Mouse (Mus musculus): ENCODE measurements around the gene Snx30.
A peak's percentile ranks its signal among the peaks of the same experiment; 100 is the strongest.

Gene Snx30

GRCm38 (mm10) chr4:59902547-59902946, 96.9 kb downstream of the Snx30 start:
- peak; percentile 37 for DNase-seq (ENCODE audit: low read depth, low spot score)

GRCm38 (mm10) chr4:59907092-59907491, 101.5 kb downstream of the Snx30 start:
- DNase-seq (ENCODE audit: low read depth, low spot score): no peak

GRCm38 (mm10) chr4:59907657-59908230, 102.1 kb downstream of the Snx30 start:
- DNase-seq (ENCODE audit: low read depth, low spot score): peak; percentile 84

GRCm38 (mm10) chr4:59908785-59909184, 103.1 kb downstream of the Snx30 start:
- DNase-seq (ENCODE audit: low read depth, low spot score): no peak

GRCm38 (mm10) chr4:59914608-59915403, 109.2 kb downstream of the Snx30 start, which contains the start of gene Slc46a2:
Slc46a2 (minus strand) TSS chr4:59915056.
- DNase-seq (ENCODE audit: low read depth, low spot score): no peak

GRCm38 (mm10) chr4:59917966-59918365, 112.3 kb downstream of the Snx30 start:
- no peak for DNase-seq (ENCODE audit: low read depth, low spot score)

GRCm38 (mm10) chr4:59925082-59925481, 119.4 kb downstream of the Snx30 start:
- no peak for DNase-seq (ENCODE audit: low read depth, low spot score)

- no peak for DNase-seq (ENCODE audit: low read depth, low spot score)
Measured at GRCm38 (mm10) chr4:59927666-59928065, 122.0 kb downstream of the Snx30 start.

GRCm38 (mm10) chr4:59928347-59928746, 122.7 kb downstream of the Snx30 start:
- DNase-seq (ENCODE audit: low read depth, low spot score): peak; percentile 92

- peak; percentile 82 for DNase-seq (ENCODE audit: low read depth, low spot score)
Measured at GRCm38 (mm10) chr4:59932505-59933281, 127.1 kb downstream of the Snx30 start.

GRCm38 (mm10) chr4:59937543-59937942, 131.9 kb downstream of the Snx30 start:
- DNase-seq (ENCODE audit: low read depth, low spot score): no peak

Measured in R1 (cell line).